Mouse (Mus musculus) retina, adult 2 months (tissue): ENCODE data around the gene Hjurp.

ENCODE experiments used
- DNase-seq: peaks from one replicate; pipeline ENCODE4 v3.0.0-alpha.2; 2012; ENCODE audit warnings: low read depth, low spot score

Hjurp gene

DNA sequence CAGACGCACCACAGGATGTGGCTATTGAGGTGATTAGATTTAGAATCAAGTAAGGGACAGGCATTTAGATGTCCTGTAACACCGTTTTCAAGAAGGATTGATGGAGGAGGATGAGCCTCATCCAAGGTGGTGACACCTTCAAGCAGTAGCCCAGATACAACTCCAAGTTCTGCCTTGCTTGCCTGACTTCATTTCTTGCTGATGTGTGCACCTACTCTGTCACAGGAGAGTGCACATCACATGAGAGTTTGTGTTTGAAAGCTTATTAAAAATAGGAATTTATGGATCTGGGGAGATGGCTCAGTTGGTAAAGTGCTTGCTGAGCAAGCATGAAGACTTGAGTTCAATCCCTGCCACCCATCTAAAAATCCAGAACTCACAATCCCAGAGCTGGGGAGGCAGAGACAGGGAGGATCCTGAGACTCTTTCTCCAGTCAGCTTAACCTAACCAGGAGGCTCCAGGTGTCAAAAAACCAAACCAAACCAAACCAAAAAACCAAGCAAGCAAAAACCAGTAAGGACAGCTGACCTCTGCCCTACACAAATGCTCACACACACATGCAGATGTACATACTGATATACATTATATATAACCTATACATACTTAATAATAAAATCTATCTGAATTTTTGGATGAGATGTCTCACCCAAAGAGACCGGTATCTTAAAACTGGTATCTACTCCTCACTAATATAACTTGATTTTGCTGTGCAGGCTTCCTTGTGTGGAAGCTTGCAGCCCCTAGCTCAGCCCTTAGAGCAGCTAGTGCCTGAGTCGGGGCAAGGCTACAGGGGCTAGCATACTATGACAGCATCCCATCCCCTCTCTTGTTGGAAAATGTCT is 21.5 kb upstream of the Hjurp start:
- no peak for DNase-seq

DNA sequence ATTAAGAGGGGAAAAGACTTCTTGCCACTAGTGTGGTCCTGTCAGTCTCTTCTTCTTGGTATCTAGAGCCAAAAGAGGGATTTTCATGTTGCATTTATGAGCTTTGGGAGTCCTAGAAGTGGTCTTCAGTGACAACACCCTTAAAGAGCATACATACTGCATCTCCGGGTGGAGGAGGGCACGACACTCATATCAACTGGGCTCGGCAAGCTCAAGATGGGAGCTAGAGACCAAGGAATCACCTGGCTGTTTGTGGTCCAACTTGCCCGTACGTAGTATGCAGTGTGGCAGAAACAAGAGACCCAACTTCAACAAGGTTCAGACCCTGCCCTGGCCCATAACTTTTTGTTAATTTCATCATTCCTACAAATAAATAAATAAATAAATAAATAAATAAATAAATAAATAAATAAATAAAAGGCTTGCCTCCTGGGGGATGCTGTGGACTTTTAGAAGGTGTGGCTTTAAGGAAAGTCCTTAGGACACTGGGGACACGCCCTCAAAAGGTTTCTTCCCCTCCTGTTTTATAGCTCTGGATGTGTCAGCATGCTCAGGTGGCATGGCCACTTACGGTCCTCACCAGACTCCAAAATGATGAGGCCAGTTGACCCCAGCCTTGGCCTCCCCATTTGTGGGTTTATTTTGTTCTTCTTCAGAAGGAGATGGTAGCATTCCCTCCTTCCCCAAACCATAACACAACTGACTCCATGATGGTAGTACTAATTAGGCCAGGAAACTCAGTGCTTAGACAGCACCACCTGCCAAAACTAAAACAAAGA is 20.2 kb upstream of the Hjurp start:
- no peak for DNase-seq

DNA sequence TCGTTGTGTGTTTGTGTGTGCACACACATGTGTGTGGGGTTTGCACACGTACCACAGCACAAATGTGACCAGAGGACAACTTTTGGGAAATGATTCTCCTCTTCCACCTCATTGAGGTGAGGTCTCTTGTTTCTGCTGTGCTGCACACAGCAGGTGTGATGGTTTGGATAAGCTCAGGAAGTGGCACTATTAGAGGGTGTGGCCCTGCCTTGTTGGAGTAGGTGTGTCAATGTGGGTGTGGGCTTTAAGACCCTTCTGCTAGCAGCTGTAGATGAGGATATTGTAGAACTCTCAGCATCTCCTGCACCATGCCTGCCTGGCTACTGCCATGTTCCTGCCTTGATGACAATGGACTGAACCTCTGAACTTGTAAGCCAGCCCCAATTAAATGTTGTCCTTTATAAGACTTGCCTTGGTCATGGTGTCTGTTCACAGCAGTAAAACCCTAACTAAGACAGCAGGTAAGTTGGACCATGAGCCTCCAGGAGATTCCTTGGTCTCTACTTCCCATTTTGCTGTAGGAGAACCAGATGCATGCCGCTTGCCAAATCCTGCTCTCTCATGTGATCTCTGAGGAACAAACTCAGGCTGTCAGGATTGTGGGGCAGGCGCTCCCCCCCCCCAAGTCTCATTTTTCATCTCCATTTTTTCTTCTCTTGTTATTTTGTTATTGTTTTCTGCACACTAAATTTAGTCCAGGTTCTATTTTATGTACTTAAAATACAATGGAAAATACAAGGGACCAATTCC is 18.9 kb upstream of the Hjurp start:
- DNase-seq = no peak

DNA sequence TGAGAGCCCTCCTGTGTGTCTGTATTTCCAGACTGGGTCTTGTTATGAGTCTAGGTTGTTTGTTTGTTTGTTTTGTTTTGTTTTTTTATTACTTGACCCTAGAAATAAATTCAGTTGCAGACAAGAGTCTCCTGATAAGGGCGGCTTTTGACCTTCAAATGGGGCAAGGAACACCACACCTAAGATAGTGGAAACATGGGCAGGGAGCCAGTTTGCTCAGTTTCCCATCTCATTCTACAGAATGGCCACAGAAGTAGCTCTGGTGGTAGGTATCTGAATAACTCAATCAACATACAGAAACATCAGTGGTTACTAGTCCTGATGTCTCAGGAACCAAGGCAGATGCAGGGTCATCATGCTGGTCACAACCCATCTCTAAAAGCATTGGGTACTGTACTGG is 17.2 kb upstream of the Hjurp start:
- DNase-seq = no peak

DNA sequence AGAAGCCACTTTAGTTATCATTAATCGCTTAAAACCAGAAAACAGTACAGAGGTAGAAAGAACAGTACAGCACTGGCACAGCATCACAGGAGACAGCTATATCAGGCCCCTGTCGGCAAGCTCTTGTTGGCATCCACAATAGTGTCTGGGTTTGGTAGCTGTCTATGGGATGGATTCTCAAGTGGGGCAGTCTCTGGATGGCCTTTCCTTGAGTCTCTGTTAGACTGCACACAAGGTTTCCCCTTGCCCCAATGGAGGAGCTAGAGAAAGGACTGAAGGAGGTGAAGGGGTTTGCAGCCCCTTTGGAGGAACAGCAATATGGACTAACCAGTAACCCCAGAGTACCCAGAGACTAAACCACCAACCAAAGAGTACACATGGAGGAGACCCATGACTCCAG is 14.6 kb upstream of the Hjurp start:
- no peak for DNase-seq

DNA sequence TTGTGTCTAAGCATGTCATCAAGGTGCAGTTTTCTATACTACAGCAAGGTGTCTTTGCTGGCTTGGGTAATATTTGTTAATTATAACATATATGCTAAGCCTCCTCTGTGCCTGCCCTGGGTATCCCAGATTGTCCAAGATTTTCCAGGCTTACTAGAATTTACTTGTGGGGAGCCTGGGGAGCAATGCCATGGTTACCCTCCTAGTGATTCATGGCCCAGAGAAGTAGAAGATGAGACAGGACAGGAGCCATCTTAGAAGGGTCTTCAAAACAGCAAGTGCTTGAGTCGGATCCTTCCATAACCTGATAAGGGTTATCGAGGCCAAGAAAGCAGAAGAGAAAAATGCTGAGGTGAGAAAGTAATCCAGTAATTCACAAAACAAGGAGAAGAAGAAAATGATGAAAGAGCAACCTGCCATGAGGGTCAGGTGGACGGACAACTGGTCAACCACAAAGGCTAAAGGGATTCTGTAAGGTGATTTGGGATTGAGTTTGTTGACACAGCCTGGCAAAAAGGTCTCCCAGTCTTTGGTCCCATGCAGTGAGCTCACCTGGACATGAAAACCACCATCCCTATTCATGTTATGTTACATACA is 14.1 kb upstream of the Hjurp start:
- no peak for DNase-seq

DNA sequence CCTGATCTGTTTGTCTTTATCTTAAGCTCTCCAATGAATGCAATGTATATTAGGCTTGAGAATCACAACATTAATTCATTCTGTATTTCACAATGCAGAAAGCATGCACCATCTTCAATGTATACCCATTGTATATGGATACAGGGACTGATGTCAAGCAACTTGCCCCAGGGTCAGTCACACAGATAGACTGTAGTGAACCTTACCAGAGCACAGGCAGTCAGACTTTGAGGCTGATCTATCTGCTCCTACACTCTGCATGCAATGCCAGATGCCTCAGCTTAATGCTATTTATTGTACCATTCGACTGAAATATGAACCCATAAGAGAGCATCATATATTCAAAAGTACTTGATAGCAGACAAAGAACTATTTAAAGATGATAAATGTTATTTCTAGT is 13.1 kb upstream of the Hjurp start:
- no peak for DNase-seq

DNA sequence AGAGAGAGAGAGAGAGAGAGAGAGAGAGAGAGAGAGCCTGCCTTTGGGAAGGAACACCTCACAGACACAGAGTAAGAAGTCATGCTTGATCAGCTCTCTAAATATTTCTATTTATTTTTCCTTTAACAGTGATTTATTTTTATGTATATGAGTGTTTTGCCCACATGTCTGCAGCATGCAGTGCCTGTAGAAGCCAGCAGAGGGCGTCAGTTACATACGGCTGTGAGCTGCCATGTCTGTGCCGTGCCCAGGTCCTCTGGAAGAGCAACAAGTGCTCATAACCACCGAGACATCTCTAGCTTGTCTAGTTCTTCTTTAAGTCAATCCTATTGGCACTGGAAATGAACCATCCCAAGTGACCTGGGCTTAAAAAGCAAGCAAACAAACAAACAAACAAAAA is 12.5 kb upstream of the Hjurp start:
- no peak for DNase-seq

DNA sequence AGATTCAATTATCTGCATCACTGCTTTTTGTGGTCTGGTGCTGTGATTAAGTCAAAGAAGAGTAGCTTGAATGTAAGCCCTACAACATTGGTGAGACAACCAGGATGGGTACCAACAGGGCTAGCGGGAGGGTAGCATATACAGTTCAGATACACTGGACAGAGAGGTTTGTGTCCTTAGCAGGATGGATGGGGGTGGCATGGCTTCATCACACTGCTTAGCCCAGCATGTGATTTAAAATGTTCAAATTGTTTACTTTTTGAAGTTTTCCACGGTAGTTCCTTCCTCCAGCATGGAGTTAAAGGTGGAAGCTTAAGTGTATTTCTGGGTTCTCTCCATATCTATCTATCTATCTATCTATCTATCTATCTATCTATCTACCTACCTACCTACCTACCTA is 11.7 kb upstream of the Hjurp start:
- DNase-seq = no peak

DNA sequence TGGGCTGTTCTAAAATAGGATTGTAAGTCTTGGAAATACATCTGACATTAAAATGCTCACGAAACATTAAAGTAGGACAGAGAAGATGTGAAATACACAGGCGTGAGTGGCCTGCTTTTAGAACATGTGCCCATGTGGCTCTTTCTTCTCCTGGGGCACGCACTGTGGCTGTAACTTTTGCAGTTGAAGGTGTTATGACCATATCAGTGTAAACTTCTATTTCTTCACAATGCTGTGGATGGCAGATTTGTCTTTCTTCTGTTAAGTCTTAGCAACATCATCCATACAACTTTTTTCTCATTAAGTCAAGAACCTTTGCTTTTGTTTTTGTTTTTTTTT is 11.3 kb upstream of the Hjurp start:
- DNase-seq = no peak

DNA sequence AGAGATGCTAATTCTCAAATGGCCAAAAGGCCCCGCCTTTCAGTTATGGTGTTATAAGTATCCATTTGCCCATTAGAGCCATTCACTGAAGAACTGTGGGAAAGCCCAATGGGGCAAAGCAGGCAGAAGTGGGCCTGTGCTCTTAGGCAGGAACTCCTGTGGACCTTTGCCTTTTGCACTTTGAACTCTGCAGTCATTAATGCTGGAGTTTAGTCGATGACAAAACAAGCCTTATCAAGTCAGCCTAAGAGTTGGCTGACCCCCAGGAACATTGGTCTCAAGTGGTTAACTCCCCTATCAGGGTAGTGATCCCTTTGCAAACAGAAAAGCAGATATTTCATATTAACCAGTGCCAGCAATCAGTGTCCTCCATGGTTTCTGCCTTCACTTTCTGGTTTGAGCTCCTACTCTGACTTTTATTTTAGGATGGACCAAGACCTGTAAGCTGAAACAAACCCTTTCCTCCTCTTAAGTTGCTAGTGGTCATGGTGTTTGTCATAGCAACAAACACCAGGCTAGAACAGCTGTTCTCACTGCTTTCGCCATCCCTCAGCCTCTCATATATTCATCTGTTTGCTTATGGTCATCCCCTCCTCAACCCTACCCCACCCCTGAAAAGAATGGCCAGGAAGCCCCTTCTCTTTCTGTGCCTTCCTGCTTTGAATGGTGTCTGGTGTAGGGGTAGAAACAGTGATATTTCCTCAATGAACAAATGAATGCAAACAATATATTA is 10.8 kb upstream of the Hjurp start:
- no peak for DNase-seq

DNA sequence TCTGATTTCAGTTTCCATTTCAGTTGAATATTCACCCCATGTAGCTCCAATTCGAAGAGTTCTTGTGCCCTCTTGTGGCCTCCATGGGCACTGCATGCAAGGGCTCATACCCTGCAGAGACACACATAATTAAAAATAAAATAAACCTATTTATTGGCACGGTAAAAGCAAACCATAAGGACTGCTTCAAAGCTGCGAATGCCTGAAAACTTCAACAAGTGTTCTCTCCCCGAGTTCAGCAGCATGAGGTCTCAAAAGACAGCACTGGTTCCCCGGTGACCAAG is 10.2 kb upstream of the Hjurp start:
- peak; percentile 49 for DNase-seq

DNA sequence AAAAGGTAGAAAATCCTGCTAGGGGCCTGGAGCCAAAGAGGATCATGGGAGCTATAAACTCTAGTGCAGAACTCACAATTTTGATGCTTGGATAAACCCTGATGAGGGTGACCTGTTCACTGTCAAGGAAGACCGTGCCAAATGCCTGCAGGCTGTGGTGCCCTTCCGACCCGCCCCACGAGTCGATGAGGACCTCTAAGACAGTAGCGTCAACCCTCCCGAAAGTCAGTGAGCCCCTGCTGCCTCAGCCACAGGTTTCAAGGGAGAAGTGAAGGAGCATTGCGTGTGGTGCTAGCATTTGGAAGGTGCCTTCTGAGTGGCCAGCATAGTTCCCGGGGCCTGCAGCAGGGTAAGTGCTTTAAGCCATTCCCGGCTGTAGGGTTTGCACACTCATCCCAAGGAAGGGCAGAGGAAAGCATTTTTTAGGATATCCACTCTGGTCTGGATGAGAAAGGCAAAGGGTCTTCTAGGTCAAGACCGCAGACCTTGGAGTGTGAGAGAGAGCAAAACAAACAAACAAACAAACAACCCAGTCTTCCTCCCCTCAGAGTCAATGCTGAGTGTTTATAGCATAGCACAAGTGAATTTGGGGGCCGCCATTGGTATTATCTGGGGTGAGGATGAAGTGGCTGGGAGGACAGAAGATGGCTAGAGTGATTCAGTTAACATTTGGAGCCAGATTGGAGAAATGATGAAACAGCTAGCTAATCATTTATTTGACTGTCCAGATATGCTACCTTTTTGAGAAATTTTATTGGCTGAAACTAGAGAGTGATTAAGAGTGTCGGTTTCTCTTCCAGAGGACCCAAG is 9.7 kb upstream of the Hjurp start:
- DNase-seq = no peak

DNA sequence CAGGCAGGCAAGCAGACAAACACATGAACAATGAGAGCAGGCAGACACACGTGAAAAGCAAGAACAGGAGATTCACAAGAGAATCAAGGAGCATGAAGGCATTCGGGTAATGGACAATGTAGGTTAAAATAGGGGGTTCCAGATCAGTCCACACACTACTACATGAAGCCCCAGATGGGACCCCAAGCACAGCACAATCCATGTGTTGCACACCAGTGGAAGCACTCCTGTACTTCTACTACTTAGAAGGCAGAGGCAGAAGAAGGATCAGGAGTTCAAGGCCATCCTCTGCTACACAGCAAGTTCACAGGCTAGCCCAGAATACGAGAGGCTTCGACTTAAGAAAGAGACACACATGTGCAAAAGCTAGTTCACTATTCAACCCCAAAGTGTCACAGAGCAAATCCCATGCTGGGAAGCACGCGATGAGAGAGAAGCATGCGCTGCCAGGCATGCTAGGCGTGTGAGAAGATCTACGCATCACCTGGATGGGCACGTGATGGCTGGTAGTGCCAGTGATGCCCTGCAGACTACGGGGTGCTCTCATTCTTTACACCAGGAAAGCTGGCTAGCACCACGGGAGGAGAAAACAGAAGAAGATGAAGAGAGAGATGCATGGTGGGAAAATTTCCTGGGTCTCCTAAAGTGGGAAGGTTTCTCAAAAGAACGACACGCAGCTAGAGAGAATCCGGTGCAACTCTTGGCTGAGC is 8.9 kb upstream of the Hjurp start:
- no peak for DNase-seq

DNA sequence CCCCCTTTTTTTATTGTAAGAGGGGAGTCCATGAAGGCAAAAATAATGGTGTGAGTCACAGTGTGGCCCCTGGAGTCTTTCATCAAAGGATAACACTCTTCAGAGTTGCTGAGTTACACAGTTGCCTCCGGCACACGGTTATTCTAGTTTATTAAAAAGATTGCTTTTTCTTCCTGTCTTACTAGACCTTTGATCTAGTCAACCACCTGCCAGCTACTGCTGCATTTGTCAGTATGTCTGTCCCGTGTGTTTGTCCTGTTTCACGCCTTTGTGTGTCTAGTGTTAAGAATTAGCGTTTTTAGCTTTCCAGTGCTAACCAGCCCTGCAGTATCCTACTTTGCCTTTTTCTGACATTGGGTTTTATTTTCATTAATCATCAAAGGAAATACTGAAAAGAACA is 8.2 kb upstream of the Hjurp start:
- DNase-seq = no peak

DNA sequence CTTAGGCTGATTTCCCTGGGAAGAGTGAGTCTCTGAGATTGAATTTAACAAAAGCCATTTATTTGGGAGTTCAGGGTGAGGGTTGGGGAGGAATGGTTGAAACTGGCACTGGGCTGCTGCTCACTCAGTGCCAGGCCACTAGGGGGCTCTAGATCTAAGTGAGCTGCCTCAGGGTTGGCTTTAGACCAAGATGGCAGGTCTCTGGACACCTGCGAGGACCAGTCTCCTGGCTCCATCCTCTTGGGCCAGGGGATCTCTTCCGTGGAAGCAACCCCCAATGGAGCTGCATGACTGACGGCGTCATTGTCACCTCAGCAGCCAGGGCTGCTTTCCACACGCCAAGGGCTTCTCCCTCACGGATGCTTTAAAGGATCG is 7.5 kb upstream of the Hjurp start:
- no peak for DNase-seq

DNA sequence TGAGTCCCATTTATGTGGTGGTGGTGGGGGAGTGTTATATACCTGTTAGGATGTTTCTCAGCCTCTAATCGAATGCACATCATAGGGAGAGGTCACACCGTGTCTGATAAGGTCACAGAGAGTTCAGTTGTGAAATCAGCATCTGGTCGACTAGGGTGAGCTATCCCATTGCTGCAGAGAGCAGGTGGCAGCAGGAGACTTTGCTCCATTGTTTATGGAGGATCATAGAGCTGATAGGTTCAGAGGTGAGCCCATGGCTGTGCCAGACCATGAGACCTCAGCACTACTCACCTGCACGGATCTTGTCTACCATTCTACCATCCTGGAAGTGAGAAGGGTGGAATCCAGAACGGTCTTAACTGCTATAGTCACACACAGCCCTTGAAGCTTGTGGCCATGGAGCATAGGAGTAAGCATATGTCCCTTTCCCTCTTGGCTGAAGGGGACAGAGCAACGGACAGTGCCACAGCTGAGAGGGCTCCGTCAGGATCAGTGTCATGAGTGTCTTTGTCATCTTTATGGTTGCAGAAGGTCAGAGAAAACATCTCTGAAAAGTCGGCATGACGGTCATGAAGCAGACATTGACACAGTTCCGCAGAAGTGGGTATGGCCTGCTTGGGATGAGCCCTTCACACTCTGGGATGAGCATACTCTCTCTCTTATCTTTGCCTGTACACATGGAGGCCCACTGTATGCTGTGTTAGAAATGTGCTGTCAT is 7.0 kb upstream of the Hjurp start:
- no peak for DNase-seq

DNA sequence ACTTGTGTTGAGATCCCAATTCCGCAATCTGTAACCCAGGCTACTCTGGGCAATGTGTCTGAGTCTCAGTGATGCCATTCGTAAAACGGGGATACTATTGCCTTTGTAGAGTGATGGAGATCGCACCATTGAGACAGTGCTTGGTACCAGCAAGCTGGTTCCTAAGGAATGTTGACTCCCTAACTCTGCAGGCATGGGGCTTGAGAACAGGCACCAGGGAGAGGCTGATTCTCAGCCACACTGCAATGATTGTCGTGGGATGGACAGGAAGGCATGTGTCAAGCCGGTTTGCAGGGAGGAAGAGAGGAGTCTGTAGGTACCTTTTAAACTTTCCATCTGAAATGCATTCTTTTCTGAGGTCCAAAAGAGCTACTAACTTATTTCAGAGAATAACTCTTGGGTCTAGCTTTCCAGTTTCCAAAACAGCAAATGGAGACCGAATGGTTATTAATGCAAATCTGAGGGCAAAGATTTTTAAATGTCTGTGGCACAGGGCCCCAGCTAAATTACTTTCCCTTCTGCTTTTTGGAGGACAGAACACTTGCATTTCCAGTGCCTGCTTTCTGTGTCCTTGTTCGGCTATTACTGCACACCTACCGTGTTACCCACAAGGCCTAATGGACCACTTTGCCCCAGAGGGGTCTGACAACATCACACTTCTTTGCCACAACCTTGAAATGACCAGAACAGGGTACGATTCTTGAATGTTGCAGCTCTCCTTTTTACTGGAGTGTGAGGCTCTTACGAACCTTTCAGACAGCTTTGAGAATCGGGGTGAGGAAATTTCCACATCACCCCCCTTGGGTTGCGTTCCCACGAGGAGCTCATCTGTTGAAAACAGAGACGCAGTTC is 6.2 kb upstream of the Hjurp start:
- no peak for DNase-seq

DNA sequence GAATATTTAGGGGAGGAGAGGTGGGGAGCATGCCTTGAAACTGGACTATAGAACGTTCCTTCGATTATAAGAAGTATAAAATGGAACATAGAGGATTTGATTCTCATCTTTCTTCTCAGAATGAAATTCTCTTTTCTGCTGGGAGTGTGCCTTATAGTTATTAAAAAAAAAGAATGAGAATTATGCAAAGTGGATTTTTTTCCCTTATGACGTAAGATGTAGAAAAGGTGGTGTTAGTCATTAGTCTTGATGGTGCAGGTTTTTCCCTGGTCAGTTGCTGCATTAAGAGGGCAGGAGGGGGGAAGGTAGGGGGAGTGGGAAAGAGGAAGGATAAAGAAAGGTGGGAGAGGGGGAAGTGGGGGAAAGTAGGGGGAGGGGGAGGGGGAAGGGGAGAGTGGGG is 4.9 kb upstream of the Hjurp start:
- no peak for DNase-seq
